Mouse (Mus musculus): ENCODE measurements at regions not wholly inside any gene's neighbourhood (a gene's known extent, or its start where the extent isn't known, plus 50 kb on each side); places are given as distances from the start of the nearest gene placed in this dataset.

DNA sequence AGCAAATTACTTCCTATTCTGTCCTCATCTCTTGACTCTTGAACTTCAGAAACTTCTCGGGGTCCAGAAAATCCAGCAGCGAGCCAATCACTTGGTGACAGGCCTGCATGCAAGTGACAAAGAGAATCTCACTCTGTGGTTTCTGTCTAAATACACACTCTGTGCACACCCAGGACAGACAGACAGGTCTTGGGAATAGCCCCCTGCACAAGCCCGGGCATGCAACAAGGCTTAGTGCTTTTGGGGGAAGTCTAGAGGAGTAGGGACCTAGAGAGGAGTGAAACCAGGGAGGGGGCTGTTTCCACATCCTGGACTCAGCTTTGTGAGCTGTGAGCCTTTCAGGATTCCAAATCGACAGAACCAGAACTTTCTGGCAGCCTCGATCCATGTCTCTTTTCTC, 259.6 kb downstream of the Ajap1 start:
- peaks cover 84% of the 10 kb centered on the region for H3K4me1 ChIP-seq (replicated peaks; ENCODE audit: low read depth, low read length)
- H3K9me3 ChIP-seq (ENCODE audit: low read length) = no peaks in the 10 kb centered on the region
- no peaks in the 10 kb centered on the region for H3K36me3 ChIP-seq (ENCODE audit: insufficient read depth, low read length)
- no peaks in the 10 kb centered on the region for H3K27me3 ChIP-seq (ENCODE audit: insufficient read depth, low read length)
- TF ChIP-seq POU5F1 (IDR thresholded peaks at IDR 0.05; ENCODE audit: borderline replicate concordance, low read length) = no peak
- TF ChIP-seq CTCF (conservative IDR thresholded peaks at IDR 0.05; ENCODE audit: low read length) = no peak
- TF ChIP-seq NANOG (IDR thresholded peaks at IDR 0.05; ENCODE audit: borderline replicate concordance, low read length) = no peak
- no peak overlapping the region for H3K4me3 ChIP-seq (replicated peaks; ENCODE audit: low read length)

DNA sequence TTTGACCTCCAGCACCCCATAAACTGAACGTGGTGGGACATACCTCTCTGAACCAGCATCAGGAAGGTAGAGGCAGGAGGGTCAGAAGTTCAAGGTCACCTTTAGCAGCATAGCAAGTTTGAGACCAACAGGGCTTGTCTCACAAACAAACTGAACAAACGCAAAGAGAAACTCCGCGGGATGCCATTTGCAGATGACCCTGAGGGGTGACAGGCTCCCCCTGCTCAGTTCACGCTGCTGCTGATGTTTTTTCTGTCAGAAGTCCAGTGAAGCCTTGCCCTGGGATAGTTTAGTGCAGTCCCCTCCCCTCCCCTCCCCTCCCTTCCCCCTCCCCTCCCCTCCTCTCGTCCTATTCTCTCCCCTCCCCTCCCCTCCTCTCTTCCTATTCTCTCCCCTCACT, 262.1 kb downstream of the Ajap1 start:
- Histone ChIP-seq H3K4me1 (replicated peaks; ENCODE audit: low read depth, low read length) (peaks cover 74% of the 10 kb centered on the region), H3K9me3 (ENCODE audit: low read length) (no peaks in the 10 kb centered on the region), H3K36me3 (ENCODE audit: insufficient read depth, low read length) (no peaks in the 10 kb centered on the region), H3K27me3 (ENCODE audit: insufficient read depth, low read length) (no peaks in the 10 kb centered on the region), H3K4me3 (replicated peaks; ENCODE audit: low read length) (no peak overlapping the region)
- TF ChIP-seq NANOG (IDR thresholded peaks at IDR 0.05; ENCODE audit: borderline replicate concordance, low read length) (no peak), CTCF (conservative IDR thresholded peaks at IDR 0.05; ENCODE audit: low read length) (no peak), POU5F1 (IDR thresholded peaks at IDR 0.05; ENCODE audit: borderline replicate concordance, low read length) (no peak)

DNA sequence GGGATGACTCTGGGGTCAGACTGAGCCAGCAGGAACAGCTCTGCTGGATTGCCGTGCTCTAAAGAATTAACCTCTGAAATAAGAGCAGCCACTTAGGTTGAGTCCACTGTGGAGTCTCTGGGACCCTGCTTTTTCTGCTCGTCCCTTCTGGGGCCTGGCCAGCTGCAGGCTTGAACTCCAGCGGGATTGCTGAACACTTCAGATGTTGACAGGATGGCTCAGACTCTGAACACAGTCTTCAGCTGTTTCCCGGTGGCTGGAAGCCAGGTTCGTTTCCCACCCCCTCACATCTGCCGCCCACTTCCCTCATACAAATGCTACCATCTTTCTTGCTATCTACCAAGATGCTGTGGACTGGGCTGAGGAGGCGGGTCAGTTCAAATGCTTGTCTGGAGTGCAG, 262.5 kb downstream of the Ajap1 start:
- Histone ChIP-seq H3K4me3 (replicated peaks; ENCODE audit: low read length) (no peak overlapping the region), H3K27me3 (ENCODE audit: insufficient read depth, low read length) (no peaks in the 10 kb centered on the region), H3K4me1 (replicated peaks; ENCODE audit: low read depth, low read length) (peaks cover 69% of the 10 kb centered on the region), H3K9me3 (ENCODE audit: low read length) (no peaks in the 10 kb centered on the region), H3K36me3 (ENCODE audit: insufficient read depth, low read length) (no peaks in the 10 kb centered on the region)
- TF ChIP-seq POU5F1 (IDR thresholded peaks at IDR 0.05; ENCODE audit: borderline replicate concordance, low read length) = no peak
- TF ChIP-seq NANOG (IDR thresholded peaks at IDR 0.05; ENCODE audit: borderline replicate concordance, low read length) = no peak
- TF ChIP-seq CTCF (conservative IDR thresholded peaks at IDR 0.05; ENCODE audit: low read length) = no peak

DNA sequence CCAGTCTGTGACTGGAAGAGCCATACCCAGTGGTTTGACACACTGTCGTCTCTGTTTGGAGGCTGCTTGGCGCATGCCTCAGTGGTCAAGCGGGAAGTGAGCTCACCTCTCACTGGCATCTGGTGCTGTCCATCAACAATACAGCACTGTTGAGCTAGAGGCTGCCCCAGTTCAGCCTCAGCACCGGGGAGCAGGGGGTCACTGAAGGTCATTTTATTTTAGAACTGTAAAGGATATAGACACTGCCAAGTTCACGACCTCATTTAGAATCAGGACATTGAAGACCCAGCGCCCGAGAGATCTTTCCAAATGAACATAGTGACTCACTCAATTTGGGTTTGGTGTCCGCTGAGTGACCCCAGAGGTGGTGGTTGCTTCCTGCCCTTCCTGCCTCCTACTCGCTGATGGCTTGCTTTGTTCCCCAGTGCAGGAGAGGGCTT, 265.1 kb downstream of the Ajap1 start:
- H3K4me3 ChIP-seq (replicated peaks; ENCODE audit: low read length) = no peak overlapping the region
- no peak for TF ChIP-seq POU5F1 (IDR thresholded peaks at IDR 0.05; ENCODE audit: borderline replicate concordance, low read length)
- TF ChIP-seq NANOG (IDR thresholded peaks at IDR 0.05; ENCODE audit: borderline replicate concordance, low read length) = no peak
- TF ChIP-seq CTCF (conservative IDR thresholded peaks at IDR 0.05; ENCODE audit: low read length) = no peak

GRCm38 (mm10) chr4:153212095-153212494, 270.5 kb downstream of the Ajap1 start:
- peaks cover 24% of the 10 kb centered on the region for H3K4me1 ChIP-seq (replicated peaks; ENCODE audit: low read depth, low read length)

More for the DNA sequence above, 265.1 kb downstream of the Ajap1 start:
- Histone ChIP-seq H3K36me3 (ENCODE audit: insufficient read depth, low read length) (no peaks in the 10 kb centered on the region), H3K9me3 (ENCODE audit: low read length) (no peaks in the 10 kb centered on the region), H3K4me1 (replicated peaks; ENCODE audit: low read depth, low read length) (peaks cover 46% of the 10 kb centered on the region), H3K27me3 (ENCODE audit: insufficient read depth, low read length) (no peaks in the 10 kb centered on the region)

GRCm38 (mm10) chr4:153208822-153209221, 273.8 kb downstream of the Ajap1 start:
- Histone ChIP-seq H3K9me3 (ENCODE audit: low read length) (no peaks in the 10 kb centered on the region), H3K27me3 (ENCODE audit: insufficient read depth, low read length) (no peaks in the 10 kb centered on the region), H3K4me1 (replicated peaks; ENCODE audit: low read depth, low read length) (peaks cover 35% of the 10 kb centered on the region), H3K4me3 (replicated peaks; ENCODE audit: low read length) (no peak overlapping the region), H3K36me3 (ENCODE audit: insufficient read depth, low read length) (no peaks in the 10 kb centered on the region)
- TF ChIP-seq POU5F1 (IDR thresholded peaks at IDR 0.05; ENCODE audit: borderline replicate concordance, low read length) (no peak), CTCF (conservative IDR thresholded peaks at IDR 0.05; ENCODE audit: low read length) (no peak), NANOG (IDR thresholded peaks at IDR 0.05; ENCODE audit: borderline replicate concordance, low read length) (no peak)

More at GRCm38 (mm10) chr4:153212095-153212494, 270.5 kb downstream of the Ajap1 start:
- H3K36me3 ChIP-seq (ENCODE audit: insufficient read depth, low read length) = no peaks in the 10 kb centered on the region
- no peaks in the 10 kb centered on the region for H3K27me3 ChIP-seq (ENCODE audit: insufficient read depth, low read length)
- TF ChIP-seq CTCF (conservative IDR thresholded peaks at IDR 0.05; ENCODE audit: low read length) = no peak
- TF ChIP-seq POU5F1 (IDR thresholded peaks at IDR 0.05; ENCODE audit: borderline replicate concordance, low read length) = no peak
- no peak for TF ChIP-seq NANOG (IDR thresholded peaks at IDR 0.05; ENCODE audit: borderline replicate concordance, low read length)
- no peak overlapping the region for H3K4me3 ChIP-seq (replicated peaks; ENCODE audit: low read length)
- no peaks in the 10 kb centered on the region for H3K9me3 ChIP-seq (ENCODE audit: low read length)

DNA sequence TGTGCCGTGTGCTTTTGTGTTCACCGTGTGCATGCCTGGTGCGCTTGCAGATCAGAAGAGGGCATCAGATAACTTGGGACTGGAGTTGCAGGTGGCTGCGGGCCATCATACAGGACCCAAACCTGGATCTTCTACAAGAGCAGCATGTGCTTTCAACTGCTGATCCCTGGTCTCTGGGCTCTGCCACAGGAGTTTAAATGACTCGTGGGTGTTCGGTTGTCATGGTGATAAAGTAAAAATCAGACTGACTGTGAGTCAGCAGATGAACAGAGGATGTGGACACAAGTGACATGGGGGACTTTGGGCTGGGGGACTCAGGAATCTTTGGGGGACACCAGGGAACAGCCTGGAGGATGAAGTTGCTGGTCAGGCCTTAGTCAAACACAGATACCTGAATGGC, 274.4 kb downstream of the Ajap1 start:
- Histone ChIP-seq H3K4me1 (replicated peaks; ENCODE audit: low read depth, low read length) (peaks cover 35% of the 10 kb centered on the region), H3K9me3 (ENCODE audit: low read length) (no peaks in the 10 kb centered on the region), H3K36me3 (ENCODE audit: insufficient read depth, low read length) (no peaks in the 10 kb centered on the region), H3K4me3 (replicated peaks; ENCODE audit: low read length) (no peak overlapping the region), H3K27me3 (ENCODE audit: insufficient read depth, low read length) (peaks cover 1% of the 10 kb centered on the region; the same call in 1 of the 2 replicates)
- TF ChIP-seq POU5F1 (IDR thresholded peaks at IDR 0.05; ENCODE audit: borderline replicate concordance, low read length) (no peak), CTCF (conservative IDR thresholded peaks at IDR 0.05; ENCODE audit: low read length) (no peak), NANOG (IDR thresholded peaks at IDR 0.05; ENCODE audit: borderline replicate concordance, low read length) (no peak)

DNA sequence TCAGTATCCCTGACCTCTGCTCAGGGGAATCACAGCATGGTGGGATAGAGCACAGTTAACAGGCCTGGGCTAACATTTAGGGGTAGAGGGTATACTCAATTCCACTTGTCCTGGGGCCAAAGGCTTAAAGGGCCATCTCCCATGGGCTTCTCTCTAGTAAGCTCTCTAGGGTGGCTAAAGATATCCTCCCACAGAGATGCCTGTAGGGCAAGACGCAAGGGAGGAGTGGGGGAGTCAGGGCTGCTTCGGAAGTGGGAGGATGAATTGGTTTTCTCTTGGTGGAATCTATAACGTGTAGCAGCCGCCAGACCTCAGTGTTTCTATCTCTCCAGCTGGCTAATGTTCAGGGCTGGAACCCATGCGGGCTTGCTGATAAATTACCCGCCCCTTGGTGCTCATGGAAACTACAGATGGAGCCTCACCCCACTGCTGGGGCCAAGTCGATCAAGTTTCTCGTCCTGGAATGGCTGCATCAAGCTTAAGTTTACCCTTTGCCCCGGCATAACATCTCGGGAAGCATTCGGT, 275.0 kb downstream of the Ajap1 start:
- no peak for TF ChIP-seq NANOG (IDR thresholded peaks at IDR 0.05; ENCODE audit: borderline replicate concordance, low read length)
- no peak for TF ChIP-seq POU5F1 (IDR thresholded peaks at IDR 0.05; ENCODE audit: borderline replicate concordance, low read length)
- no peak for TF ChIP-seq CTCF (conservative IDR thresholded peaks at IDR 0.05; ENCODE audit: low read length)
- Histone ChIP-seq H3K27me3 (ENCODE audit: insufficient read depth, low read length) (peaks cover 6% of the 10 kb centered on the region), H3K4me3 (replicated peaks; ENCODE audit: low read length) (no peak overlapping the region), H3K36me3 (ENCODE audit: insufficient read depth, low read length) (no peaks in the 10 kb centered on the region), H3K9me3 (ENCODE audit: low read length) (no peaks in the 10 kb centered on the region), H3K4me1 (replicated peaks; ENCODE audit: low read depth, low read length) (peaks cover 35% of the 10 kb centered on the region)
